Comparison of ENCODE assay signal across 12 mouse cellular contexts in the genomic region with DNA sequence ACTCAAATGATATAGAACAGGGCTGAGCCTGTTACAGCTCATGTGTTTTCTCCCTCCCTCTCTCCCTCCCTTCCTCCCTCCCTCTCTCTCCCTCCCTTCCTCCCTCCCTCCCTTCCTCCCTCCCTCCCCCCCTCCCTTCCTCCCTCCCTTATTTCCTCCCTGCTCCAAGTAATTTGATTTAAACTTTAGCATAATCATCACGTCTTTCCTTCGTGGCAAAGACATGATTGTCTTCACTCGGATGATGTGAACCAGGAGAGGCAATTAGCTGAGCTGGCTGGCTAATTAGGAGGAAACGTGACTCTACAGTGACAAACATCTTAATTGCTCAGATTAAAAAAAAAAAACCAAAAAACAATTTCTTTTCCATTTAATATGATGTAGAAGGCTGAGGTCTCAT.
"Had no signal": no experiment of that assay in that cellular context is flagged by ENCODE, and none has a peak within 500 bp of the region (broad histone marks: within the 10 kb centered on the region; RNA-seq: fewer than 3 reads in every experiment).

No protein-coding gene starts in this region.

- H3K27me3 ChIP-seq: limb, embryonic 13.5 days; midbrain, embryonic 13.5 days; stomach, embryonic 15.5 days had no signal

- DNase-seq: kidney, postnatal 36 days; layer of hippocampus, adult 9-11 months; layer of hippocampus, postnatal 36 days; lung, adult 18-20 months; right cerebral cortex, postnatal 14 days; thymus, adult 2 months; thymus, postnatal 36 days had no signal

- H3K9me3 ChIP-seq: limb, embryonic 13.5 days; midbrain, embryonic 13.5 days; stomach, embryonic 15.5 days had no signal

- H3K36me3 ChIP-seq: limb, embryonic 13.5 days; midbrain, embryonic 13.5 days; stomach, embryonic 15.5 days had no signal

- H3K9ac ChIP-seq: limb, embryonic 13.5 days; liver, embryonic 14.5 days; midbrain, embryonic 13.5 days; stomach, embryonic 15.5 days had no signal

- ATAC-seq: midbrain, embryonic 13.5 days had no signal

- H3K4me2 ChIP-seq: limb, embryonic 13.5 days; midbrain, embryonic 13.5 days; stomach, embryonic 15.5 days had no signal

- H3K4me3 ChIP-seq: limb, embryonic 13.5 days; midbrain, embryonic 13.5 days; stomach, embryonic 15.5 days had no signal

- H3K27ac ChIP-seq: kidney, postnatal 0 days; limb, embryonic 13.5 days; liver, embryonic 14.5 days; midbrain, embryonic 13.5 days; stomach, embryonic 15.5 days had no signal

- H3K4me1 ChIP-seq: stomach, embryonic 15.5 days had no signal
